Mouse (Mus musculus): ENCODE results near the gene Acot7. TPM values are rescaled to one million over a fixed set of nuclear protein-coding genes. Genes with fewer than 3 reads are reported as not detected.

Gene Acot7
- polyA plus RNA-seq, 1 experiment, result 167 TPM

DNA sequence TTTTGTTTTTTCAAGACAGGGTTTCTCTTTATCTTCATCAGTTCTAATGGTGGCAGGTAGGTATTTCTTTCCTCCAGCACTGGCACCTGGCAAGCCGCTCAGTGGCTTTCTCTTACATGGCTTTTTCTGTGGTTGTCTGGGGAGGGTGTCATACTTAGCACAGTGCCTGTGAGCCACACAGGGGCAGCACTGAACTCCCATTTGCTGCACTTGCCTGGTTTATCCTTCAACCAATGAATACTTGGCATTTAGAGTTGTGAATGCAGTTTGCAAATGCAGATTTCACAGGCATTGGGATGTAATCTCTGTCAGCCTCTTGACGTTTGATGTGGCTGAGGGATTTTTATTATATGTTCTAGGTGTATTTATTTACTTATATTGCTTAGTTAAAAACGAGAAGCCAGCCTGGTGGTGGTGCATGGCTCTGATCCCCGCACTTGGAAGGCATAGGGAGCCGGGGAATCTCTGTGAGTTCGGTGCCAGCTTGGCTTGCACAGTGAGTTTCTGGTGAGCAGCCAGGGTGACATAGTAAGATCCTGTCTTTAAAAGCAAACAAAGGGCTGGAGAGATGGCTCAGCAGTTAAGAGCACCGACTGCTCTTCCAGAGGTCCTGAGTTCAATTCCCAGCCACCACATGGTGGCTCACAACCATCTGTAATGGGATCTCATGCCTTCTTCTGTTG is 6.6 kb downstream of the Acot7 start:
- Histone ChIP-seq H3ac (ENCODE audit: control insufficient read depth, insufficient read length) (no peak overlapping the region), H3K4me2 (ENCODE audit: low read depth) (peak overlapping the region; percentile 39), H3K4me3 (peak overlapping the region; percentile 34), H3K79me2 (ENCODE audit: control insufficient read depth, insufficient read depth) (peaks cover 64% of the 10 kb centered on the region), H3K36me3 (ENCODE audit: control insufficient read depth, insufficient read depth) (peaks cover 6% of the 10 kb centered on the region), H3K27me3 (ENCODE audit: control insufficient read depth, insufficient read depth, insufficient read length) (no peaks in the 10 kb centered on the region)
- TF ChIP-seq SRF (IDR thresholded peaks at IDR 0.05; ENCODE audit: control insufficient read depth, insufficient read length, low read depth) (no peak), MYOG (IDR thresholded peaks at IDR 0.05; ENCODE audit: control insufficient read depth in 1 of 3, insufficient read depth in 1 of 3, insufficient read length in 2 of 3, low read depth in 2 of 3) (no peak), TCF12 (IDR thresholded peaks at IDR 0.05; ENCODE audit: insufficient read depth, poor library complexity, severe bottlenecking) (no peak)

DNA sequence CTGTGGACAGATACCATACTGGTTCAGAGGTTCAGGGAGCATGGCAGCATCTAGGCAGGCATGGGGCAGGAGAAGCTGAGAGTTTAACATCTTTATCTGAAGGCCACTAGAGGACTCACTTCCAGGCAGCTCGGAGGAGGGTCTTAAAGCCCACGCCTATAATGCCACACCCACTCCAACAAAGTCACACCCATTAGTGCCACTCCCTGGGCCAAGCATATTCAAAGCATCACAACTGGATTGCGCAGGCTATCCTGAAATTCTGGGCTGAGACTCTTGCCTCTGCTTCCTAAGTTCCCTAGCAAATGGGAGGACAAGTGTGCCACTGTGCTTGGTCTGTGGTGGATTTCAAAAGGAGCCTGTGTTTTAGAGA is 7.2 kb downstream of the Acot7 start:
- Histone ChIP-seq H3ac (ENCODE audit: control insufficient read depth, insufficient read length) (no peak overlapping the region), H3K79me2 (ENCODE audit: control insufficient read depth, insufficient read depth) (peaks cover 64% of the 10 kb centered on the region), H3K4me2 (ENCODE audit: low read depth) (peak overlapping the region; percentile 83), H3K36me3 (ENCODE audit: control insufficient read depth, insufficient read depth) (peaks cover 6% of the 10 kb centered on the region), H3K27me3 (ENCODE audit: control insufficient read depth, insufficient read depth, insufficient read length) (no peaks in the 10 kb centered on the region), H3K4me3 (peak overlapping the region; percentile 34)
- TF ChIP-seq REST (IDR thresholded peaks at IDR 0.05; ENCODE audit: insufficient read depth, insufficient read length) (no peak), POLR2AphosphoS2 (IDR thresholded peaks at IDR 0.05; ENCODE audit: insufficient read length, low read depth) (peak; percentile 24), MAX (IDR thresholded peaks at IDR 0.05; ENCODE audit: low read depth) (no peak), CEBPB (IDR thresholded peaks at IDR 0.05; ENCODE audit: insufficient read depth, poor library complexity, severe bottlenecking) (0 out of 2 replicates have a peak, but pooled peaks have one; percentile 14), TCF12 (IDR thresholded peaks at IDR 0.05; ENCODE audit: insufficient read depth, poor library complexity, severe bottlenecking) (no peak), MYOD1 (IDR thresholded peaks at IDR 0.05; ENCODE audit: control insufficient read depth in 1 of 3, insufficient read length in 2 of 3, low read depth in 2 of 3) (no peak), TCF3 (IDR thresholded peaks at IDR 0.05; ENCODE audit: insufficient read length, low read depth) (no peak), MYOG (IDR thresholded peaks at IDR 0.05; ENCODE audit: control insufficient read depth in 1 of 3, insufficient read depth in 1 of 3, insufficient read length in 2 of 3, low read depth in 2 of 3) (no peak), POLR2A (IDR thresholded peaks at IDR 0.05; ENCODE audit: insufficient read length, low read depth) (peak; percentile 47), SRF (IDR thresholded peaks at IDR 0.05; ENCODE audit: control insufficient read depth, insufficient read length, low read depth) (no peak), E2F4 (IDR thresholded peaks at IDR 0.05; ENCODE audit: insufficient read depth) (no peak)

DNA sequence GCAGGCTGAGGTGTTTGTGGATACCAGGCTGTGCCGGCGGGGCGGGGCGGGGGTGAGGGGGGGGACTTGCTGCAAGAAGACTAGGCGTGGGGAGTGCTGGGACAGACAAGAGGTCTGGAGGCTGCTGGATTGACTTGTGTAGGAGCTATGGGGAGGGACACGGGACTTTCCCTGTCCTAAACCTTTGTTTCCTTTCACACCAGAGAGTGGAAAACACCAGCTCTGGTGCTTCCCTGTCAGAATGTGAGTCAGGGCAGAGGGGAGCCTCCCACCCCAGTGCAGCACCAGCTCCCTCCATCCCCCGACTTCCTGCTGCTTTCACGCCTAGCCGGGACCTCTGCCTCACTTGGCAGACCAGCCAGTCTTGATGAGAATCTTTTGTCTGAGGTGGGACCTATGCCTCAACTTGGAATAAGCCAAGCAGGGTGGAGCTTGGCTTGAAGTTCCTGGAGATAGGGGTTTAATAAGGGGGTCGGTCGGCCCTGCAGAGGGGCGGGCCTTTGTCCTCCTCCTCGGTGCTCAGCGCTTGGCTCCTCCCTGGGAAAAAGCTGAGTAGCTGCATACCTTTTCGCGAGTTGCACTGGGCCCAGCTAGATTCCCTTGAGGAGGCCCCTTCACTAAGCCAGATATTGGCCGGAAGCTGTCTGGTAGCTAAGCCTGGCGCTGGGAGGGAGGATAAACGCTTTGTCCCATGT is 7.7 kb downstream of the Acot7 start:
- Histone ChIP-seq H3K79me2 (ENCODE audit: control insufficient read depth, insufficient read depth) (peaks cover 64% of the 10 kb centered on the region), H3K4me2 (ENCODE audit: low read depth) (peak overlapping the region; percentile 83), H3K36me3 (ENCODE audit: control insufficient read depth, insufficient read depth) (peaks cover 6% of the 10 kb centered on the region), H3K27me3 (ENCODE audit: control insufficient read depth, insufficient read depth, insufficient read length) (no peaks in the 10 kb centered on the region), H3K4me3 (peak overlapping the region; percentile 34), H3ac (ENCODE audit: control insufficient read depth, insufficient read length) (peak overlapping the region; percentile 8)
- peak; percentile 55 for TF ChIP-seq POLR2AphosphoS2 (IDR thresholded peaks at IDR 0.05; ENCODE audit: insufficient read length, low read depth)
- no peak for TF ChIP-seq SRF (IDR thresholded peaks at IDR 0.05; ENCODE audit: control insufficient read depth, insufficient read length, low read depth)
- TF ChIP-seq POLR2A (IDR thresholded peaks at IDR 0.05; ENCODE audit: insufficient read length, low read depth), result peak; percentile 23

DNA sequence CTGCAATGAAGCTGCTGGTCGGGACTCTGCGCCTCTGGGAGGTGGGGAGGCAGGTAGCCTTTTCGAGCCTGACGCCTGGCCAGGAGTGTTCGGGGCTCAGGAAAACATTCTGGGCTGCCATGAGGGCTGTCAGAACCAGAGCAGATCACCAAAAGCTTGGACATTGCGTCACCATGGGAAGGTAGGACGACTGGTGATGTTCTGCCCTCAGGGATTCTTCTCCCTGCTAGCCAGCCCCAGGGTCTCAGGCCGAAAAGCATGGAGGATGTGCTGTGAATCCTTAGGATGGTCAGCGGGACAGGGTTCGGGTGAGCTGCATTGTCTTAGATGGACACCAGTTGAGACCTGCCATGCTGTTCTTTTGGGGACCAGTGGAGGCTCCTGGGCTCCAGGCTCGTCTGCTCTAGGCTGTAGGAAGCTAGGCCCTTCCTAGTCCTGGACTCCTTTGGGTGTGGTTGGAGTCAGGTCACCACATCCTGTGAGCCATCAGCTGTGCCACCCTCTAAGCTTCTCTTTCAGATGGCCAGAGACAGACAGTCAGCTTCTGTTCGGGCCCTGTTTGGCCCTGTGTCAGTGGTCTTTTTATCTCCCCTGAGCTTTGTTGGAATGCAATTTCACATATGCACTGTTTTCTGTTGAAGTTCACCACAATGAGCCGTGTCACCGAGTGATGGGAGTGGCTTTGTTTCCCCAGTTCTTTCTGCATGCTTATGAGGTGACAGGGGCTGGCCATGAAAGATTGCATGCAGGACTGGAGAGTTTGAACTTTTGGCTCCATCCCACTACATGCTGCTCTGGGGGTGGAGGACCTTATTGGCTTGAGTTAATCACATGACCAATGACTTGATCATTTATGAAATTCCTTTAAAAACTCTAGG is 8.5 kb downstream of the Acot7 start:
- TF ChIP-seq MAX (IDR thresholded peaks at IDR 0.05; ENCODE audit: low read depth) (peak; percentile 61), MYOG (IDR thresholded peaks at IDR 0.05; ENCODE audit: control insufficient read depth in 1 of 3, insufficient read depth in 1 of 3, insufficient read length in 2 of 3, low read depth in 2 of 3) (peak in 1 of 3 experiments; percentile 66), E2F4 (IDR thresholded peaks at IDR 0.05; ENCODE audit: insufficient read depth) (no peak), TCF12 (IDR thresholded peaks at IDR 0.05; ENCODE audit: insufficient read depth, poor library complexity, severe bottlenecking) (no peak), CEBPB (IDR thresholded peaks at IDR 0.05; ENCODE audit: insufficient read depth, poor library complexity, severe bottlenecking) (0 out of 2 replicates have a peak, but pooled peaks have one; percentile 23), POLR2AphosphoS2 (IDR thresholded peaks at IDR 0.05; ENCODE audit: insufficient read length, low read depth) (peak; percentile 70), POLR2A (IDR thresholded peaks at IDR 0.05; ENCODE audit: insufficient read length, low read depth) (peak; percentile 65), USF1 (IDR thresholded peaks at IDR 0.05; ENCODE audit: low read depth) (peak; percentile 88), TCF3 (IDR thresholded peaks at IDR 0.05; ENCODE audit: insufficient read length, low read depth) (no peak), MYOD1 (IDR thresholded peaks at IDR 0.05; ENCODE audit: control insufficient read depth in 1 of 3, insufficient read length in 2 of 3, low read depth in 2 of 3) (peak in 2 of 3 experiments; percentile 27 to 57)
- peak overlapping the region; percentile 8 for H3ac ChIP-seq (ENCODE audit: control insufficient read depth, insufficient read length)
- peak overlapping the region; percentile 34 for H3K4me3 ChIP-seq

More for the DNA sequence above, 8.5 kb downstream of the Acot7 start:
- Histone ChIP-seq H3K79me2 (ENCODE audit: control insufficient read depth, insufficient read depth) (peaks cover 64% of the 10 kb centered on the region), H3K36me3 (ENCODE audit: control insufficient read depth, insufficient read depth) (peaks cover 3% of the 10 kb centered on the region), H3K27me3 (ENCODE audit: control insufficient read depth, insufficient read depth, insufficient read length) (no peaks in the 10 kb centered on the region), H3K4me2 (ENCODE audit: low read depth) (peak overlapping the region; percentile 83)

Data from myocyte (in vitro differentiated cells).